8 mouse cellular contexts compared by ENCODE assay signal in genomic region chr9:67156590-67157259, GRCm38 (mm10).
DNase-seq lines count a peak whose midpoint lies in the region; ATAC-seq lines count a peak whose summit lies in the region.

No protein-coding gene starts in this region.

- no peak overlapping the region for H3K27ac ChIP-seq in kidney, embryonic 16.5 days (ENCODE audit: low read length)

- no peak overlapping the region for H3K4me2 ChIP-seq in kidney, embryonic 16.5 days (replicated peaks; ENCODE audit: low read depth, low read length)

- WGBS in kidney, embryonic 16.5 days = 51% methylated on average over 3 of the region's 3 CpGs

- H3K9ac ChIP-seq in kidney, embryonic 16.5 days (replicated peaks; ENCODE audit: low read length) = no peak overlapping the region

- H3K27me3 ChIP-seq in kidney, embryonic 16.5 days (ENCODE audit: insufficient read depth, low read length) = no peaks in the 10 kb centered on the region

- H3K4me3 ChIP-seq in kidney, embryonic 16.5 days (ENCODE audit: low read length) = no peak overlapping the region

- ATAC-seq in kidney, embryonic 16.5 days (ENCODE audit: low FRiP score, low TSS enrichment) = peak; percentile 57; the same call in 1 of the 2 replicates

- DNase-seq in heart, adult 9 months (ENCODE audit: low spot score in 2 of 2) = peak; percentile 18 to 46
- no peak for DNase-seq in heart, adult 11 months
- peak; percentile 87 for DNase-seq in 3T3-L1 (ENCODE audit: low read depth, low spot score)
- DNase-seq in adipocyte (ENCODE audit: low spot score) = peak; percentile 65
- DNase-seq in embryo, embryonic 9.5 days (ENCODE audit: extremely low spot score) = peak; percentile 63
- peak; percentile 56 for DNase-seq in retina, postnatal 1 day
- DNase-seq in right cerebral cortex, adult 2 months (ENCODE audit: low spot score in 2 of 2) = no peak

- no peaks in the 10 kb centered on the region for H3K36me3 ChIP-seq in kidney, embryonic 16.5 days (ENCODE audit: insufficient read depth, low read length)

- no peaks in the 10 kb centered on the region for H3K9me3 ChIP-seq in kidney, embryonic 16.5 days (ENCODE audit: low read length)

- H3K4me1 ChIP-seq in kidney, embryonic 16.5 days (ENCODE audit: insufficient read depth, low read length) = peaks cover 9% of the 10 kb centered on the region

Comparison
In these comparisons a context has a peak if more than half of its experiments do, and no peak if none do; other contexts are left out.
1. DNase-seq: peak in heart, adult 9 months (2 of 2), 3T3-L1 (single experiment), adipocyte (single experiment), embryo, embryonic 9.5 days (single experiment) and retina, postnatal 1 day (single experiment); none in heart, adult 11 months (single experiment) and right cerebral cortex, adult 2 months (0 of 2).